Mouse (Mus musculus) neural tube, embryonic 13.5 days (tissue): ENCODE measurements around the gene Flt1. TPM values are rescaled to one million over a fixed set of nuclear protein-coding genes. Genes with fewer than 3 reads are reported as not detected.
"Not testable (repeated sequence)": the region's sequence is repeated elsewhere in the genome, so short reads cannot be mapped to it uniquely, and the experiment has no call there.

Source experiments
- ATAC-seq: fragments of 200-750 bp; cut with Nextera tagmentation; 2 replicates; pipeline ENCODE4 v1.8.0; 2017; ENCODE audit warnings: low read depth, mild to moderate bottlenecking, moderate TSS enrichment, moderate library complexity
- H3K27ac ChIP-seq: fragments of 300-500 bp; sonication (generic); replicated peaks from 2 replicates; pipeline ENCODE4 v1.5.1; 2015; ENCODE audit warnings: moderate library complexity, mild to moderate bottlenecking, inconsistent platforms
- H3K27me3 ChIP-seq: fragments of 300-500 bp; sonication (generic); 2 replicates; pipeline ENCODE4 v1.6.1; 2015; ENCODE audit warnings: mild to moderate bottlenecking, inconsistent platforms
- H3K36me3 ChIP-seq: fragments of 300-500 bp; sonication (generic); 2 replicates; pipeline ENCODE4 v1.6.1; 2015; ENCODE audit warnings: mild to moderate bottlenecking, inconsistent platforms
- H3K4me1 ChIP-seq: fragments of 300-500 bp; sonication (generic); replicated peaks from 2 replicates; pipeline ENCODE4 v1.6.1; 2015; ENCODE audit warnings: inconsistent platforms
- H3K4me2 ChIP-seq: fragments of 300-500 bp; sonication (generic); 2 replicates; pipeline ENCODE4 v1.6.1; 2015; ENCODE audit warnings: inconsistent platforms, mild to moderate bottlenecking, moderate library complexity
- H3K4me3 ChIP-seq: fragments of 300-500 bp; sonication (generic); 2 replicates; pipeline ENCODE4 v1.5.1; 2015; ENCODE audit warnings: mild to moderate bottlenecking, inconsistent platforms
- H3K9ac ChIP-seq: fragments of 300-500 bp; sonication (generic); 2 replicates; pipeline ENCODE4 v1.6.1; 2015; ENCODE audit warnings: moderate library complexity, mild to moderate bottlenecking, inconsistent platforms
- H3K9me3 ChIP-seq: fragments of 300-500 bp; sonication (generic); 2 replicates; pipeline ENCODE4 v1.6.1; 2016; ENCODE audit warnings: inconsistent platforms
- WGBS: fragments of 180-500 bp; shearing (Covaris S2); methylation state at CpG from one replicate; pipeline ENCODE4 v1.1.7; 2015; 5-methylcytosine and 5-hydroxymethylcytosine counted together
- polyA plus RNA-seq: library from polyadenylated mRNA; unstranded; fragments of >200 nt; fragmentation: Nextera tagmentation; extraction: Ambion mirVana; gene quantifications from 2 replicates; pipeline ENCODE4 v1.2.1, GENCODE M21; 2015

Gene Flt1
- polyA plus RNA-seq, 1 experiment from 2014 or later = 12.3 TPM

- 91% methylated on average over 10 of the region's 10 CpGs for WGBS
- H3K4me2 ChIP-seq = no peak overlapping the region
- no peak overlapping the region for H3K4me3 ChIP-seq
- no peak for ATAC-seq
- H3K27me3 ChIP-seq = no peaks in the 10 kb centered on the region
- no peak overlapping the region for H3K27ac ChIP-seq
- H3K4me1 ChIP-seq = no peaks in the 10 kb centered on the region
- H3K9ac ChIP-seq = no peak overlapping the region
- H3K36me3 ChIP-seq = no peaks in the 10 kb centered on the region
- no peaks in the 10 kb centered on the region for H3K9me3 ChIP-seq
These were observed 102.1 kb downstream of the Flt1 start for GRCm38 (mm10) chr5:147623747-147624146.

GRCm38 (mm10) chr5:147620178-147620577, 105.6 kb downstream of the Flt1 start:
- ATAC-seq = no peak
- Histone ChIP-seq H3K9ac (no peak overlapping the region), H3K27ac (no peak overlapping the region), H3K4me2 (no peak overlapping the region), H3K36me3 (no peaks in the 10 kb centered on the region), H3K9me3 (no peaks in the 10 kb centered on the region), H3K4me1 (no peaks in the 10 kb centered on the region), H3K4me3 (no peak overlapping the region), H3K27me3 (no peaks in the 10 kb centered on the region)
- WGBS = 25% methylated on average over 2 of the region's 2 CpGs

GRCm38 (mm10) chr5:147618243-147618642, 107.6 kb downstream of the Flt1 start:
- WGBS = 90% methylated on average over 10 of the region's 10 CpGs
- Histone ChIP-seq H3K27me3 (no peaks in the 10 kb centered on the region), H3K36me3 (no peaks in the 10 kb centered on the region), H3K4me2 (no peak overlapping the region), H3K9ac (no peak overlapping the region), H3K9me3 (no peaks in the 10 kb centered on the region), H3K27ac (no peak overlapping the region), H3K4me3 (no peak overlapping the region), H3K4me1 (no peaks in the 10 kb centered on the region)
- no peak for ATAC-seq

- Histone ChIP-seq H3K9ac (no peak overlapping the region), H3K4me1 (no peaks in the 10 kb centered on the region), H3K9me3 (no peaks in the 10 kb centered on the region), H3K4me3 (no peak overlapping the region), H3K27me3 (no peaks in the 10 kb centered on the region), H3K4me2 (no peak overlapping the region), H3K36me3 (no peaks in the 10 kb centered on the region), H3K27ac (no peak overlapping the region)
- 65% methylated on average over 3 of the region's 3 CpGs for WGBS
- no peak for ATAC-seq
These were observed 109.4 kb downstream of the Flt1 start for GRCm38 (mm10) chr5:147616450-147616849.

- H3K9me3 ChIP-seq = no peaks in the 10 kb centered on the region
- WGBS = 80% methylated on average over 6 of the region's 6 CpGs
- H3K36me3 ChIP-seq = no peaks in the 10 kb centered on the region
- no peak overlapping the region for H3K27ac ChIP-seq
- no peaks in the 10 kb centered on the region for H3K4me1 ChIP-seq
- H3K4me2 ChIP-seq = no peak overlapping the region
- H3K9ac ChIP-seq = no peak overlapping the region
- H3K4me3 ChIP-seq = no peak overlapping the region
- ATAC-seq = no peak
- no peaks in the 10 kb centered on the region for H3K27me3 ChIP-seq
These were observed 111.2 kb downstream of the Flt1 start for GRCm38 (mm10) chr5:147614659-147615058.

GRCm38 (mm10) chr5:147611348-147611747, 114.5 kb downstream of the Flt1 start:
- not testable (repeated sequence) for H3K9ac ChIP-seq, H3K9me3 ChIP-seq, H3K4me1 ChIP-seq, H3K36me3 ChIP-seq, H3K4me3 ChIP-seq, H3K4me2 ChIP-seq, ATAC-seq, H3K27ac ChIP-seq, H3K27me3 ChIP-seq
- 92% methylated on average over 3 of the region's 3 CpGs for WGBS

GRCm38 (mm10) chr5:147607256-147607975, 118.4 kb downstream of the Flt1 start:
- ATAC-seq = no peak
- no peaks in the 10 kb centered on the region for H3K4me1 ChIP-seq
- no peak overlapping the region for H3K9ac ChIP-seq
- H3K9me3 ChIP-seq = no peaks in the 10 kb centered on the region
- 88% methylated on average over 13 of the region's 13 CpGs for WGBS
- H3K27me3 ChIP-seq = no peaks in the 10 kb centered on the region
- no peak overlapping the region for H3K4me2 ChIP-seq
- H3K27ac ChIP-seq = no peak overlapping the region
- H3K4me3 ChIP-seq = no peak overlapping the region
- no peaks in the 10 kb centered on the region for H3K36me3 ChIP-seq

GRCm38 (mm10) chr5:147606751-147607150, 119.1 kb downstream of the Flt1 start:
- Histone ChIP-seq H3K4me1 (no peaks in the 10 kb centered on the region), H3K9me3 (no peaks in the 10 kb centered on the region), H3K27ac (no peak overlapping the region), H3K9ac (no peak overlapping the region), H3K36me3 (no peaks in the 10 kb centered on the region), H3K4me2 (no peak overlapping the region), H3K4me3 (no peak overlapping the region), H3K27me3 (no peaks in the 10 kb centered on the region)
- WGBS = 87% methylated on average over 13 of the region's 13 CpGs
- no peak for ATAC-seq

- Histone ChIP-seq H3K4me3 (no peak overlapping the region), H3K9ac (no peak overlapping the region), H3K27me3 (no peaks in the 10 kb centered on the region), H3K4me1 (peaks cover 11% of the 10 kb centered on the region; the same call in 1 of the 2 replicates), H3K4me2 (no peak overlapping the region), H3K36me3 (no peaks in the 10 kb centered on the region), H3K9me3 (no peaks in the 10 kb centered on the region), H3K27ac (no peak overlapping the region)
- ATAC-seq = no peak
- 74% methylated on average over 18 of the region's 18 CpGs for WGBS
These were observed 124.1 kb downstream of the Flt1 start for GRCm38 (mm10) chr5:147601460-147602360.

- no peak overlapping the region; the same call in 1 of the 2 replicates for H3K27ac ChIP-seq
- H3K9ac ChIP-seq = no peak overlapping the region
- peaks cover 11% of the 10 kb centered on the region; the same call in 1 of the 2 replicates for H3K4me1 ChIP-seq
- no peaks in the 10 kb centered on the region for H3K9me3 ChIP-seq
- H3K36me3 ChIP-seq = no peaks in the 10 kb centered on the region
- no peaks in the 10 kb centered on the region for H3K27me3 ChIP-seq
- H3K4me3 ChIP-seq = no peak overlapping the region
- no peak overlapping the region for H3K4me2 ChIP-seq
- no peak for ATAC-seq
- 63% methylated on average over 16 of the region's 16 CpGs for WGBS
These were observed 128.0 kb downstream of the Flt1 start for GRCm38 (mm10) chr5:147597825-147598224.

GRCm38 (mm10) chr5:147589814-147590213, 136.0 kb downstream of the Flt1 start:
- Histone ChIP-seq H3K9me3 (no peaks in the 10 kb centered on the region), H3K4me1 (no peaks in the 10 kb centered on the region), H3K27me3 (no peaks in the 10 kb centered on the region), H3K27ac (no peak overlapping the region), H3K4me2 (no peak overlapping the region), H3K9ac (no peak overlapping the region), H3K4me3 (no peak overlapping the region), H3K36me3 (no peaks in the 10 kb centered on the region)
- no peak for ATAC-seq
- 58% methylated on average over 12 of the region's 12 CpGs for WGBS

- WGBS = 78% methylated on average over 1 of the region's 1 CpGs
- Histone ChIP-seq H3K4me1 (no peaks in the 10 kb centered on the region), H3K4me2 (no peak overlapping the region), H3K27ac (no peak overlapping the region), H3K9ac (no peak overlapping the region), H3K36me3 (no peaks in the 10 kb centered on the region), H3K27me3 (no peaks in the 10 kb centered on the region; the same call in 1 of the 2 replicates), H3K9me3 (no peaks in the 10 kb centered on the region), H3K4me3 (no peak overlapping the region)
- ATAC-seq = no peak
These were observed 140.7 kb downstream of the Flt1 start for GRCm38 (mm10) chr5:147585070-147585469.
